Mouse (Mus musculus) kidney, adult 2 months (tissue): Measurements from ENCODE around the gene Uvrag. TPM values are rescaled to one million over a fixed set of nuclear protein-coding genes. Genes with fewer than 3 reads are reported as not detected.
A peak's percentile ranks its signal among the peaks of the same experiment; 100 is the strongest.

Experiments used
- DNase-seq: peaks from one replicate; pipeline ENCODE4 v3.0.0; 2021
- H3K27ac ChIP-seq: fragments of 200-500 bp; 2 replicates; pipeline ENCODE4 v1.5.1; 2012; ENCODE audit warnings: low read depth, low read length, control low read depth, inconsistent platforms; ENCODE audit not compliant: insufficient read depth
- H3K27me3 ChIP-seq: fragments of 200-500 bp; replicated peaks from 2 replicates; pipeline ENCODE4 v1.6.1; 2012; ENCODE audit warnings: mild to moderate bottlenecking, moderate library complexity, low read length, inconsistent platforms; ENCODE audit not compliant: control insufficient read depth, insufficient read depth
- H3K36me3 ChIP-seq: fragments of 200-500 bp; 2 replicates; pipeline ENCODE4 v1.6.1; 2012; ENCODE audit warnings: mild to moderate bottlenecking, moderate library complexity, low read length, inconsistent platforms; ENCODE audit not compliant: control insufficient read depth, insufficient read depth
- H3K4me1 ChIP-seq: fragments of 200-500 bp; 2 replicates; pipeline ENCODE4 v1.6.1; 2011; ENCODE audit warnings: low read length; ENCODE audit not compliant: control insufficient read depth, insufficient read depth
- H3K4me3 ChIP-seq: fragments of 200-500 bp; 2 replicates; pipeline ENCODE4 v1.5.1; 2011; ENCODE audit warnings: mild to moderate bottlenecking, low read depth, low read length, control low read depth; ENCODE audit not compliant: insufficient read depth
- CTCF ChIP-seq: fragments of 200-500 bp; conservative IDR thresholded peaks from 2 replicates; pipeline ENCODE4 v1.5.1; 2011; ENCODE audit warnings: low read depth, mild to moderate bottlenecking, control low read depth, low read length, moderate library complexity, mixed read lengths; ENCODE audit not compliant: insufficient read depth, insufficient read length
- POLR2A ChIP-seq: fragments of 200-500 bp; IDR thresholded peaks from one replicate; pipeline ENCODE4 v1.6.1; 2011; ENCODE audit warnings: low read depth, low read length, control low read depth
- WGBS: fragments of 180-500 bp; shearing (Covaris S2); methylation state at CpG from one replicate; pipeline ENCODE4 v1.1.7; 2018; 5-methylcytosine and 5-hydroxymethylcytosine counted together
- polyA plus RNA-seq: library from polyadenylated mRNA; depleted of rRNA; stranded (reverse); fragments of >200 nt; gene quantifications from 2 replicates; pipeline ENCODE4 v1.2.3, GENCODE M21; 2012

Uvrag gene
- polyA plus RNA-seq, 1 experiment, result 8.0 TPM

GRCm38 (mm10) chr7:98935757-98936156 lies 205.2 kb downstream of the Uvrag start:
- no peak for TF ChIP-seq CTCF
- TF ChIP-seq POLR2A, result no peak
- no peaks in the 10 kb centered on the region; the same call in 1 of the 2 replicates for H3K36me3 ChIP-seq
- no peaks in the 10 kb centered on the region for H3K27me3 ChIP-seq
- H3K4me3 ChIP-seq, result no peak overlapping the region
- DNase-seq, result no peak
- 85% methylated on average over 6 of the region's 6 CpGs for WGBS
- H3K4me1 ChIP-seq, result no peaks in the 10 kb centered on the region
- no peak overlapping the region for H3K27ac ChIP-seq

- no peak overlapping the region for H3K27ac ChIP-seq
- no peaks in the 10 kb centered on the region for H3K27me3 ChIP-seq
- no peak for TF ChIP-seq POLR2A
- TF ChIP-seq CTCF, result no peak
- H3K4me1 ChIP-seq, result no peaks in the 10 kb centered on the region
- no peaks in the 10 kb centered on the region; the same call in 1 of the 2 replicates for H3K36me3 ChIP-seq
- H3K4me3 ChIP-seq, result no peak overlapping the region
- 92% methylated on average over 10 of the region's 10 CpGs for WGBS
- no peak for DNase-seq
These were observed 205.7 kb downstream of the Uvrag start for GRCm38 (mm10) chr7:98935193-98935592.

GRCm38 (mm10) chr7:98928336-98929025 lies 212.5 kb downstream of the Uvrag start:
- no peak overlapping the region for H3K4me3 ChIP-seq
- peak overlapping the region; percentile 48 for H3K27ac ChIP-seq
- peak; percentile 66 for DNase-seq
- WGBS, result 52% methylated on average over 7 of the region's 7 CpGs
- H3K36me3 ChIP-seq, result no peaks in the 10 kb centered on the region
- TF ChIP-seq CTCF (no peak), POLR2A (no peak)
- no peaks in the 10 kb centered on the region; the same call in 1 of the 2 replicates for H3K4me1 ChIP-seq
- no peaks in the 10 kb centered on the region for H3K27me3 ChIP-seq

GRCm38 (mm10) chr7:98926906-98927528 lies 213.9 kb downstream of the Uvrag start:
- no peaks in the 10 kb centered on the region for H3K27me3 ChIP-seq
- no peak for TF ChIP-seq POLR2A
- TF ChIP-seq CTCF, result no peak
- no peak overlapping the region for H3K27ac ChIP-seq
- no peaks in the 10 kb centered on the region; the same call in 1 of the 2 replicates for H3K4me1 ChIP-seq
- WGBS, result 81% methylated on average over 10 of the region's 10 CpGs
- H3K36me3 ChIP-seq, result no peaks in the 10 kb centered on the region
- no peak overlapping the region for H3K4me3 ChIP-seq
- no peak for DNase-seq

GRCm38 (mm10) chr7:98924380-98924869 lies 216.5 kb downstream of the Uvrag start:
- no peaks in the 10 kb centered on the region for H3K27me3 ChIP-seq
- H3K4me1 ChIP-seq, result no peaks in the 10 kb centered on the region; the same call in 1 of the 2 replicates
- H3K4me3 ChIP-seq, result no peak overlapping the region
- TF ChIP-seq CTCF (no peak), POLR2A (no peak)
- H3K27ac ChIP-seq, result no peak overlapping the region
- 51% methylated on average over 18 of the region's 18 CpGs for WGBS
- peak; percentile 21 for DNase-seq
- H3K36me3 ChIP-seq, result no peaks in the 10 kb centered on the region

- Histone ChIP-seq H3K4me1 (no peaks in the 10 kb centered on the region; the same call in 1 of the 2 replicates), H3K36me3 (no peaks in the 10 kb centered on the region), H3K27me3 (no peaks in the 10 kb centered on the region), H3K4me3 (no peak overlapping the region), H3K27ac (no peak overlapping the region)
- TF ChIP-seq POLR2A (no peak), CTCF (no peak)
- no peak for DNase-seq
- 96% methylated on average over 5 of the region's 5 CpGs for WGBS
These were observed 218.0 kb downstream of the Uvrag start for GRCm38 (mm10) chr7:98922984-98923383.

- WGBS, result 74% methylated on average over 5 of the region's 5 CpGs
- DNase-seq, result peak; percentile 31
These were observed 223.5 kb downstream of the Uvrag start for GRCm38 (mm10) chr7:98917407-98917806.

More at GRCm38 (mm10) chr7:98917407-98917806, 223.5 kb downstream of the Uvrag start:
- Histone ChIP-seq H3K27me3 (no peaks in the 10 kb centered on the region), H3K4me1 (no peaks in the 10 kb centered on the region), H3K27ac (no peak overlapping the region), H3K4me3 (no peak overlapping the region), H3K36me3 (no peaks in the 10 kb centered on the region)
- TF ChIP-seq CTCF, result no peak
- TF ChIP-seq POLR2A, result no peak
